Mouse (Mus musculus): ENCODE results near the gene Kazn. TPM values are rescaled to one million over a fixed set of nuclear protein-coding genes. Genes with fewer than 3 reads are reported as not detected.
A peak's percentile ranks its signal among the peaks of the same experiment; 100 is the strongest.

Kazn gene
- total RNA-seq, 2 experiments from 2014 or later: 77.5 to 81.5 TPM

DNA sequence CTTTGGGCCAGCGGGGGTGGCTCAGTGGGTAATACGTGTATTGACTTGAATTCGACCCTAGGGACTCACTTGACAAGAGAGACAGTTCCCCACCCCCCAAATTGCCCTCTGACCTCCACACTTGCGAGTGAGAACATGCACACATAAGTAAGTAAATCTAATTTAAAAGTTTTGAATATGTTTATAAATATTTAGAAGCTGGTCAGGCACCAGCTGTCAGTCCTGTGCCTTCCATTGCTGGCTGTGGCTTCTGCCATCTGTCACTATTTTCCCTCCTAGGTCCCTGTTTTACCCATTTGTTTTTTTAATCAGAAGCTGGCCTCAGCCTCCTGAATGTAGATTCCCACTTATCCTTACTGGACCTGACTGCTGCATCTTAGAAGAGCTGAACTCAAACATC, 150.8 kb downstream of the Kazn start:
- no peak for DNase-seq (ENCODE audit: low spot score in 2 of 2)
- intact Hi-C loops (cut with DNase I): no loop called here

- intact Hi-C loops (cut with DNase I): loop anchor here (5.0 kb wide), 2 partner anchors 58 to 73 kb away; no protein-coding TSS in a partner anchor
- DNase-seq (ENCODE audit: low spot score in 2 of 2): no peak
These were observed 154.2 kb downstream of the Kazn start for GRCm38 (mm10) chr4:142084936-142085563.

DNA sequence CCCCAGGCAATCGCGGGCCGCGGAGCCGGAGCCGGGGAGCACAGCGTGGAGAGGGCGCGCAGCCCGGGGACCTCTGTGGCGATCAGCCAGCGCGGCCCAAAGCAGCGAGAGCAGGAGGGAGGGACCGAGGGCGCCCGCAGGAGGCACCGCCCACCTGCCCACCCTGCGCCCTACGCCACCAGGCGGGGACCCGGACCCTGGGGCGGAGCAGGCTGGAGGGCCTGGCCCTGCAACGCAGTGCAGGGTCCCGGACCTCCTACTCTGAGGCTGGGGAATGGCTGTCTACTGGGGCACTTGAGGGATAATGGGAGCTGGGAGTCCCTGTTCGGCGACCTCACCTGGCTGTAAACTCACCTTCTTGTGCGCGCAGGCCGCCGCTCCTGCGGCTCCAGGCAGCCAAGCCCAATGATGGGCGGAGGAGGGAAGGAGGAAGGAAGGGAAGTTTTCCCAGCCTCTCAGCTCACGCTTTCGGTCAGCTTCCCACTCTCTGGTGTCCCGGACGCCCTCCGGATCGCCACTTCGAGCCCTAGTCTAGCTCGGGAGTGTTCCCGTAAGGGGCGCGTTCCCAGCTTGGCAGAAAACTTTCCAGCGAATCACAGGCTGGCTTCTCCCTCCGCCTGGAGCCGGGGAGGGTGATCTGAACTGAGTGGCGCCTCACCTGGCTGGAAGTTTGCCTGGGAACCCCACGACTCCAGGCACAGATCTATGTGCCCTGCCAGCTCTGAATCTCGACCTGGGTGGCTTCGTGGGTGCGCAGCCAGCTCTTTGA, 154.9 kb downstream of the Kazn start, which contains the start of gene Tmem51:
TSS of gene Tmem51 (minus strand) at position 174 of the 769 bp plus-strand sequence.
- intact Hi-C loops (cut with DNase I): loop anchor here (5.0 kb wide), 2 partner anchors 57 to 72 kb away; no protein-coding TSS in a partner anchor
- no peak for DNase-seq (ENCODE audit: low spot score in 2 of 2)

DNA sequence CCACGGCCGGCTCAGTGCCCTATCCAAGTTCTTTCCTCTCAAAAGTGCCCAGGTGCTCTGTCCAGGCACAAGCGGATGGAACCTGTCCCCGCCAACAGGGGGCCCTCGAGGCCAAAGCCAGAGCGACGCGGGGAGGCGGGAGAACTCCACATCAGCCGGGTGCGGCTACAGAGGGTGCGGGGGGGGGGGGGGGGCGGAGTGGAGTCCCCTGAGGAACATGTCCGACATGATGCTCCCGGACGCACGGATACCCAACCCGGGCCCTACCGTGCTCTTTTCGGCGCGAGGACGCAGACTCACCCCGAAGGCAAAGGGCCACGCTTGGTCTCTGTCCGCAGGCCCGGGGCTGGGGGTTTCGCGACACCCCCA, 155.5 kb downstream of the Kazn start:
- DNase-seq (ENCODE audit: low spot score in 2 of 2): peak in 1 of 2 experiments; percentile 40
- intact Hi-C loops (cut with DNase I): loop anchor here (5.0 kb wide), 2 partner anchors 56 to 71 kb away; no protein-coding TSS in a partner anchor

GRCm38 (mm10) chr4:142083193-142083592, 156.0 kb downstream of the Kazn start:
- no peak for DNase-seq (ENCODE audit: low spot score in 2 of 2)
- intact Hi-C loops (cut with DNase I): loop anchor here (5.0 kb wide), 2 partner anchors 56 to 71 kb away; no protein-coding TSS in a partner anchor

DNA sequence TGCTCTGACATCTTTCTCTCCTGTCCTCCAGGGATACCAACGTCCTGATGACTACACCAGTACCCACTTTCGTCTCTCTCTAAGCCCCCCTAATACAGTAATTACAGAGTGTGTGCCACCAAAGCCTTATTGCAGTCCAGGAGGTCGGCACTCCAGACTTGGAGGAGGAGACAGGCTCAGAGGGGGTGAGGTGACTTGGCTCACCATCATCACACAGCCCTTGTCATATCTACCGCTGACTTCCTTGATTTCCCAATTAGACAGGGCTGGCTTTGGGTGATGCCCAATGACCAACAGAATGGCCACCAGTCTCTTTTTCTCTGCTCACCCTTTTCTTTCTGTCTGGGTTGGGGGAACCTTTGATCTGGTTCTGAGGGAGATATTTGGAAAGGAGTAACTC, 156.5 kb downstream of the Kazn start:
- intact Hi-C loops (cut with DNase I): loop anchor here (5.0 kb wide), 2 partner anchors 55 to 70 kb away; no protein-coding TSS in a partner anchor
- DNase-seq (ENCODE audit: low spot score in 2 of 2): no peak

DNA sequence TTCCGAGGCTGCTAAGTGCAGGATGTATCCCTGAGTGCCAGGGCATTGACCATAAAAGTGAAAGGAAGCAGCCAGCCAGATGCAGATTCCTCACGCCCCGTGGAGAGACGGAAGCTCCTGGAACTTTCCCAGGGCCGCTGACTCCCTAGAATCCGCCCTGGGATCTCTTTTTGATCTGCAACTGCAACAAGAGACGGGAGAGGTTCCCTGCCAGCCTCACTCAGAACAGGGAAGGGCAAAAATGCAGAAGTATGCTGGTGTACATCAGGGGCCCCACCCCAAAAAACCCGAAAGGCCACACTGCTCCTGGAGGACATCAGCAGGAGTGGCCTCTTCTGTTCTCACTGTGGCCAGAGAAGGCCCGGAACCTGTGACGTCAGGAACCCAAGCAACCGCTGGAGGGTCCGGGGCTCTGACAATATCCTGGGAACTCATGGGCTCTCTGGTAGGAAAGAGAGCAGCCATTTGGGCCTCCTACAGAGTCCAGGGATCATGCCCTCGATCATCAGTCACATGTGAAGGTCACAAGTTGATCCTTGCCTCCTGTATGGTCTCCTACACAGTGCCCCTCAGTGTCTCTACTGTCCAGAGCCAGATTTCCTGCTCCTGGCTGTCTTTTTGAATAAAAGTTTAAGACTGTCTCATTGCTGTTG, 157.4 kb downstream of the Kazn start:
- DNase-seq (ENCODE audit: low spot score in 2 of 2): no peak
- intact Hi-C loops (cut with DNase I): loop anchor here (5.0 kb wide), 2 partner anchors 54 to 69 kb away; no protein-coding TSS in a partner anchor

- DNase-seq (ENCODE audit: low spot score in 2 of 2): peak; percentile 55 to 66
- intact Hi-C loops (cut with DNase I): loop anchor here (5.0 kb wide), 2 partner anchors 54 to 69 kb away; no protein-coding TSS in a partner anchor
These were observed 158.1 kb downstream of the Kazn start for GRCm38 (mm10) chr4:142080901-142081630.

GRCm38 (mm10) chr4:142080487-142080767, 158.8 kb downstream of the Kazn start:
- intact Hi-C loops (cut with DNase I): loop anchor here (5.0 kb wide), 2 partner anchors 53 to 68 kb away; no protein-coding TSS in a partner anchor

DNA sequence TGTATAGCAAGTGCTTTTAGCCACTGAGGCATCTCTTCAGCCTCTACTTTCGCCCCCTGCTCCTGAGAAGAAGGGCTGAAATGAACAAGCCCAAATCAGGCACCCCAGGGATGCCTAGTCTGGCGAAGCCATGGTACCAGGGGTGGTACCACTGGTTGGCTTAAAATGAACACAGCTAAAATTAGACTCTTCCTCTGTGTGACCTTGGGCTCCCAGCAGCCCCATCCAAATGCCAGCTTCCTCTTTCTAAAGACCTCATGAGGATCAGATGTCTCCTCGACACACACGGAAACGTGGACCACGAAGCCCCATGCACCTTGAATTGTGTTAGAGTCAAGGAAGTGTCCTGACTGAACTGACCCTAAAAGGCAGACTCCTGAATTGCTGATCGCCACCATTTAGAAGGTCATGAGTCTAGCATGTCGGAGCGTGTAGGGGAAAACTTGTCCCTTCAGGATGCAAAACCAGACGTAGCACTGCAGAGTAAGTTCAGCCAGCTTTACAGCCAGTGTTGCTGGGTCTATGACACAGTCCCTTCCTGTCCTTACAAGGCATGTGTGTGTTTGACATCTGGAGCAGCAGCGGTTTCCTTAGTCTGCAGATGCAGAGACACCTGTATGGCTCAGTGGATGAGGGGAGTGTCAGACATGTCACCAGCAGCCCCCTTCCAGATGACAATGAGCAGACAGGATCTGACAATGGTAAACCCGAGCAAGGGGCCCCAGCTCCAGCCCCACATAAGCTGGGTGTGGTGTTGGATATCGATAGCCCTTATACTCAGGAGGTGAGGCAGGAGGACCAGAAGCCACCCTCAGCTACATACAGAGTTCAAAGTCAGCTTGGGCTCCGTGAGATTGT, 159.3 kb downstream of the Kazn start:
- intact Hi-C loops (cut with DNase I): loop anchor here (5.0 kb wide), 2 partner anchors 53 to 68 kb away; no protein-coding TSS in a partner anchor

More at GRCm38 (mm10) chr4:142080487-142080767, 158.8 kb downstream of the Kazn start:
- DNase-seq (ENCODE audit: low spot score in 2 of 2): no peak

DNA sequence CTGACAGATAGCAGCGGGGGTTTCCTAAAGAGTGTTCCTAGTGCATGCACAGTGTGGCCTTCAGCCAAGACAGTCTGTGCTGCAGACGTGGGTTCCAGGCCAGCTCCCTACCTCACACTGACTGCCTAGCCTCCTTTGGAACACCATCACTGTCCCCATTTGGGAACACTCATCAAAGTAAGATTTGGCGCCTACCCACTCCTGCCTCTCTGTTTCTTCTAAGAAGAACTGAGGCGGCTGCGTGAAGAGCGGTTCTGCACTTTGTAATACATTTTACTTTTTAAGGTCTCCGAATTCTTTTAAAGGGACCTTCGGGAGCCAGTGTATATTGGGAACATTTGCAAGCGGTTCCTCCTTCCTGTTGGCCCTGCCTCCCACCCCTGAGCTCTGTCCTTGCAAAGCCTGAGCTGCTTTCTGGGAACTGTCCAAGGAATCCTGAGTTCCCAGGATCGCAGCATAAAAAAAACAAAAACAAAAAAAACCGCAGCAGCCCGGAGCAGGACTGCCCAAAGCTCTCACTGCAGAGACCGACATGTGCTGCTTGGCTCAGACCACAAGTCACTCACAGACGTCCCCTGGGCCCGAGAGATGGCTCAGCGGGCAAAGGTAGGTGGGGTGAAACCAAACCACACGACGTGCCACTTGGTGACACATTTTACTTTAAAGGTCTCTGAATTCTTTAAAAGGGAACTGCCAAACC, 161.5 kb downstream of the Kazn start:
- peak; percentile 45 to 69 for DNase-seq (ENCODE audit: low spot score in 2 of 2)
- intact Hi-C loops (cut with DNase I): no loop called here

More for the DNA sequence above, 159.3 kb downstream of the Kazn start:
- no peak for DNase-seq (ENCODE audit: low spot score in 2 of 2)

GRCm38 (mm10) chr4:142076883-142077282, 162.3 kb downstream of the Kazn start:
- no peak for DNase-seq (ENCODE audit: low spot score in 2 of 2)
- intact Hi-C loops (cut with DNase I): no loop called here

- DNase-seq (ENCODE audit: low spot score in 2 of 2): no peak
- intact Hi-C loops (cut with DNase I): no loop called here
These were observed 163.3 kb downstream of the Kazn start for GRCm38 (mm10) chr4:142075931-142076330.

DNA sequence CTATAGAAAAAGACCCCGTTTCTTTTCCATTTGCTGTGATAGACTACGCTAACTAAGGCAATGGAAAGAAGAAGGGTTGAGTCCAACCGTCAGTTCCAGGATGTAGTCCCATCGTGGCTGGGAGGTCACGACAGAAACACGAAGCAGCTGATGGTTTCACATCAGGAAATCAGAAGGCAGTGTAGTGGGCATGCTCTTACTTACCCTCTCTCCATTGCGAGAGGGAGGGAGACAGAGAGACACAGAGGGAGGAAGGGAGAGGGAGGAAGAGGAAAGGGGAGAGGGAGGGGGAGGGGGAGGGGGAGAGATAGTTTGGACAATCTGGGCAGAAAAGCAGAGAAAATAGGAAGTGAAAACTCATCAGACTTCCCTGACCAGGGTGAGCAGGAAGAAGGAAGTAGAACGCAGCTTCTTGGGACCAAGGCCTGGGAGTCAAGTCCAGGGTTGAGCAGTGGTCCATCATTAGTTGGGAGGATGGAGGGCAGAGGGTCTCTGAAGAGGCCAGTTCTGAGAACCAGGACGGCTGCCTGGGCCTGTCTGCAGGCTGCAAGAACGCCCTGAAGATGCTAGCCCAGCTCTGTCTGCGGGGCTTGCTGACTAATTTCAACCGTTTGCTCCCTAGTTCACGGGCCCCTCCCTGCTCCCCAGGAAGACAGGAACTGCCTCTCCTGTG, 165.0 kb downstream of the Kazn start:
- DNase-seq (ENCODE audit: low spot score in 2 of 2): no peak
- intact Hi-C loops (cut with DNase I): no loop called here

GRCm38 (mm10) chr4:142071243-142071991, 167.8 kb downstream of the Kazn start:
- intact Hi-C loops (cut with DNase I): no loop called here

GRCm38 (mm10) chr4:142070840-142071239, 168.4 kb downstream of the Kazn start:
- intact Hi-C loops (cut with DNase I): no loop called here
- DNase-seq (ENCODE audit: low spot score in 2 of 2): no peak

More at GRCm38 (mm10) chr4:142071243-142071991, 167.8 kb downstream of the Kazn start:
- no peak for DNase-seq (ENCODE audit: low spot score in 2 of 2)
